Comparison of ENCODE assay signal across 9 mouse cellular contexts in genomic region chr8:79297763-79298162, GRCm38 (mm10). TPM values are rescaled to one million over a fixed set of nuclear protein-coding genes. Genes with fewer than 3 reads are reported as not detected.
A peak's percentile ranks its signal among the peaks of the same experiment; 100 is the strongest.
DNase-seq lines count a peak whose midpoint lies in the region; ATAC-seq and TF ChIP-seq lines count a peak whose summit lies in the region.
"Had no signal": no experiment of that assay in that cellular context is flagged by ENCODE, and none has a peak within 500 bp of the region (broad histone marks: within the 10 kb centered on the region; RNA-seq: fewer than 3 reads in every experiment).

No protein-coding gene starts in this region.

- peak; percentile 49 for DNase-seq in neural tube, embryonic 10.5 days (ENCODE audit: extremely low spot score, low spot score)
- peak; percentile 80 for DNase-seq in brain, embryonic 14.5 days (ENCODE audit: low read depth)
- DNase-seq in gastrocnemius, adult 18-20 months (ENCODE audit: low spot score), result peak; percentile 59
- DNase-seq in layer of hippocampus, adult 11-12 months (ENCODE audit: low spot score), result peak; percentile 75
- peak; percentile 84 for DNase-seq in lung, postnatal 10 days
- DNase-seq in spleen, postnatal 10 days (ENCODE audit: low spot score in 2 of 2), result peak; percentile 18 to 56

- H3K27me3 ChIP-seq in neural tube, embryonic 15.5 days (replicated peaks), result no peaks in the 10 kb centered on the region

- WGBS in neural tube, embryonic 15.5 days, result 23% methylated on average over 3 of the region's 3 CpGs

- no peak overlapping the region for H3K4me2 ChIP-seq in neural tube, embryonic 15.5 days

- no peak for TF ChIP-seq POLR2A in brain, embryonic 14.5 days (IDR thresholded peaks at IDR 0.05; ENCODE audit: borderline replicate concordance, extremely low read depth, insufficient read depth, insufficient read length, poor library complexity, severe bottlenecking)

- no peak overlapping the region for H3K4me3 ChIP-seq in neural tube, embryonic 15.5 days (replicated peaks)

- H3K36me3 ChIP-seq in neural tube, embryonic 15.5 days, result no peaks in the 10 kb centered on the region

- no peak for ATAC-seq in neural tube, embryonic 15.5 days (ENCODE audit: low FRiP score)
- ATAC-seq in monocyte, adult 5-6 weeks (replicated peaks; ENCODE audit: insufficient number of reproducible peaks, low FRiP score, low TSS enrichment, poor library complexity, severe bottlenecking), result no peak

- TF ChIP-seq CTCF in brain, embryonic 14.5 days (IDR thresholded peaks at IDR 0.05; ENCODE audit: borderline replicate concordance, extremely low read depth, insufficient read depth, insufficient read length), result peak; percentile 80

- no peak overlapping the region for H3K9ac ChIP-seq in neural tube, embryonic 15.5 days (replicated peaks)

- peaks cover 16% of the 10 kb centered on the region for H3K4me1 ChIP-seq in neural tube, embryonic 15.5 days

- no peaks in the 10 kb centered on the region for H3K9me3 ChIP-seq in neural tube, embryonic 15.5 days (replicated peaks)

- no peak overlapping the region for H3K27ac ChIP-seq in neural tube, embryonic 15.5 days (replicated peaks)

RNA-seq across cellular contexts. Expression of gene Mmaa, which starts 3.0 kb away (rescaled TPM):
- polyA plus RNA-seq in neural tube, embryonic 15.5 days (2015; fragmentation: Nextera tagmentation; extraction: Ambion mirVana), result 16.2 and 18.5 TPM in 2 replicates
- 18.3 and 19.3 TPM in 2 replicates for polyA plus RNA-seq in brain, embryonic 14.5 days (2012; rRNA removed)
- total RNA-seq in gastrocnemius, adult 18-20 months (2021), result 10 to 100 TPM; 17.3 to 19.3 TPM
- 3.2 to 10.5 TPM (median 7.1 TPM) in 3 replicates for total RNA-seq in monocyte, adult 5-6 weeks (2017)

RNA-seq across cellular contexts. Expression of gene 1700011L22Rik, which starts 49.4 kb away (rescaled TPM):
- not detected in 2 replicates for polyA plus RNA-seq in neural tube, embryonic 15.5 days (2015; fragmentation: Nextera tagmentation; extraction: Ambion mirVana)
- not detected in 2 replicates for polyA plus RNA-seq in brain, embryonic 14.5 days (2012; rRNA removed)
- not detected for total RNA-seq in gastrocnemius, adult 18-20 months (2021)
- not detected in 3 replicates for total RNA-seq in monocyte, adult 5-6 weeks (2017)
- polyA plus RNA-seq: heart, embryonic 14.5 days had no signal
